Mouse (Mus musculus): ENCODE measurements around the gene Entpd8. TPM values are rescaled to one million over a fixed set of nuclear protein-coding genes. Genes with fewer than 3 reads are reported as not detected.

Entpd8 gene
- polyA plus RNA-seq (2015; fragmentation: Nextera tagmentation; extraction: Ambion mirVana) = 5.3 and 8.0 TPM in 2 replicates

DNA sequence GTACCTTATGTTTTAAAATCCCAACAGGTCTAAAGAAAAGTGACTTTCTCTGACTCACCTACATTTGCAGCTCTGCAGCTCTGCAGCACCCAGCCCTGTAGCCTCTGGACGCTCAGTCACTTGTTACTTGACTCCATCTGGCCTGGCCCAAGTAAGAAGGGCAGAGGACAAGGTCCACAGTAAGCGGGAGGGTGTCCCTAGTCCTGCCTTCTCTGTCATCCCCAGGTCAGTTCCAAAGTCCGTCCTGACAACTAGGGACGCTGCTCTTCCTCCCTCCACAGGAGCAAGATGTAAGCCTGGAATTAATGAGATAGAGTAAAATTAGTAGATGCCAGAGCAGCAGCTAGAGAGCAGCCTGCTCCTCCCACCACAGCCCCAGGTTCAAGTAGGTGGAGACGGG lies at the start of gene Entpd8:
Entpd8 (plus strand) TSS at position 229 of the 400 bp plus-strand sequence.
- Histone ChIP-seq H3K27ac (ENCODE audit: low read length) (no peak within 1 kb of the TSS; the same call in 1 of the 2 replicates), H3K4me1 (ENCODE audit: control insufficient read depth, low read depth, low read length) (no peaks in the 10 kb centered on the region), H3K9ac (ENCODE audit: low read depth, low read length) (no peak within 1 kb of the TSS), H3K4me3 (ENCODE audit: low read depth, low read length) (peak within 1 kb of the TSS; percentile 9), H3K36me3 (ENCODE audit: control insufficient read depth, insufficient read depth) (no peaks in the 10 kb centered on the region), H3K4me2 (ENCODE audit: low read depth, low read length) (peak within 1 kb of the TSS; percentile 26), H3K27me3 (ENCODE audit: control insufficient read depth, insufficient read depth, low read depth, low read length) (no peaks in the 10 kb centered on the region), H3K9me3 (replicated peaks; ENCODE audit: control insufficient read depth, low read length) (no peaks in the 10 kb centered on the region)
- 40% methylated on average over 5 of the region's 5 CpGs for WGBS (ENCODE audit: insufficient replicate concordance)
- ATAC-seq (ENCODE audit: low read depth) = peak; percentile 73

DNA sequence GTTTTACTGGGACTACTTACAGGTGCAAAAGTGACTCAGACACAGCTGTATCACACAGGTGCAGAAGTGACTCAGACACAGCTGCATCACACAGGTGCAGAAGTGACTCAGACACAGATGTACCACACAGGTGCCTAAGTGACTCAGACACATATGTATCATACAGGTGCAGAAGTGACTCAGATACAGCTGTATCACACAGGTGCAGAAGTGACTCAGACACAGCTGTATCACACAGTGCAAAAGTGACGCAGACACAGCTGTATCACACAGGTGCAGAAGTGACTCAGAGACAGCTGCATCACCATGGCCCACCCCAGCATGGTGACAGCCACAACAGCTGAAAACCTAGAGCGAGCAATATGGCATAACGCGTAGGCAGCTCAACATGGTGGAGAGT lies 45.1 kb upstream of the Entpd8 start:
- Histone ChIP-seq H3K4me3 (ENCODE audit: low read depth, low read length) (no peak overlapping the region), H3K36me3 (ENCODE audit: control insufficient read depth, insufficient read depth) (peaks cover 2% of the 10 kb centered on the region), H3K9ac (ENCODE audit: low read depth, low read length) (no peak overlapping the region), H3K9me3 (replicated peaks; ENCODE audit: control insufficient read depth, low read length) (no peaks in the 10 kb centered on the region), H3K4me2 (ENCODE audit: low read depth, low read length) (no peak overlapping the region), H3K27ac (ENCODE audit: low read length) (no peak overlapping the region), H3K4me1 (ENCODE audit: control insufficient read depth, low read depth, low read length) (no peaks in the 10 kb centered on the region), H3K27me3 (ENCODE audit: control insufficient read depth, insufficient read depth, low read depth, low read length) (no peaks in the 10 kb centered on the region)
- ATAC-seq (ENCODE audit: low read depth) = no peak
- WGBS (ENCODE audit: insufficient replicate concordance) = 85% methylated on average over 4 of the region's 4 CpGs

DNA sequence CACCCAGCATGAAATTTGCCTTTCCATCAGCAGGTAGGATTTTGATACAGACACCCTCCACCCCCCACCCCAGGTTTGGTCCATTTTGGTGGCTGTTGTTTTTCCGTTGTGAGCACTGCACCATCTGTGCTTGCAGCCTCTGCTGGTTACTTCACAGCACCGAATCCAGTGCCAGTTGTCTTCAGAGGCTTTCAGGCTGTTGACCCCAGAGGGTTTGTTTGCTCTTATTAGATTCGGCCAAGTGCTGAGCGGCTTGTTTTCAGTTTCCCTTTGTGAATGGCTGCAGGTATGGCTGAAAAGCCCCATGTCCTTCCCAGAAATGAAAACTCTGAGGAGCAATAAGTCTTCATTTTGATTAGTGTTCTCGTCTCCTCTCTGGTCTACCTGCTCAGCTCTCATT lies 40.0 kb upstream of the Entpd8 start:
- Histone ChIP-seq H3K4me3 (ENCODE audit: low read depth, low read length) (no peak overlapping the region), H3K27ac (ENCODE audit: low read length) (no peak overlapping the region), H3K4me1 (ENCODE audit: control insufficient read depth, low read depth, low read length) (no peaks in the 10 kb centered on the region), H3K36me3 (ENCODE audit: control insufficient read depth, insufficient read depth) (no peaks in the 10 kb centered on the region; the same call in none of the 2 replicates), H3K9me3 (replicated peaks; ENCODE audit: control insufficient read depth, low read length) (no peaks in the 10 kb centered on the region), H3K27me3 (ENCODE audit: control insufficient read depth, insufficient read depth, low read depth, low read length) (no peaks in the 10 kb centered on the region), H3K4me2 (ENCODE audit: low read depth, low read length) (no peak overlapping the region), H3K9ac (ENCODE audit: low read depth, low read length) (no peak overlapping the region)
- 78% methylated on average over 5 of the region's 5 CpGs for WGBS (ENCODE audit: insufficient replicate concordance)
- ATAC-seq (ENCODE audit: low read depth) = no peak

DNA sequence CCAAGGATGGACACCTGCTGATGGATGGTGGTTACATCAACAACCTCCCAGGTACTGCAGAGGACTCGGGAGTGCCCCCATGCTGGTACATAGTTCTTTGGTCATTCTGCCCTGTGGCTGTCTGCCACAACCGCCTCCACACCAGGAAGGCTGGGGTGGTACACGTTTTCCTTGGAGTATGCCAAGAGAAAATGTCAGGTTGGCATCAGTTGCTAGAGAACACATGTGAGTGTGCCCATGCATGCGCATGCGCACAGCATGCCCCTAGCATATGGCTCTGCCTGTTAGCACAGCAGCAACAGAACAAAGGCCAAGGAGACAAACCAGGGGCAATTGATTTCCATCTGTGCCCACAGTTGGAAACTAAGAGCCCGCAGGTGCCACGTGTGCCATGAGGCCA lies 29.2 kb upstream of the Entpd8 start:
- ATAC-seq (ENCODE audit: low read depth) = no peak
- Histone ChIP-seq H3K36me3 (ENCODE audit: control insufficient read depth, insufficient read depth) (peaks cover 3% of the 10 kb centered on the region; the same call in 1 of the 2 replicates), H3K27ac (ENCODE audit: low read length) (no peak overlapping the region), H3K4me3 (ENCODE audit: low read depth, low read length) (no peak overlapping the region), H3K4me2 (ENCODE audit: low read depth, low read length) (no peak overlapping the region), H3K4me1 (ENCODE audit: control insufficient read depth, low read depth, low read length) (peaks cover 12% of the 10 kb centered on the region), H3K9ac (ENCODE audit: low read depth, low read length) (no peak overlapping the region), H3K27me3 (ENCODE audit: control insufficient read depth, insufficient read depth, low read depth, low read length) (no peaks in the 10 kb centered on the region), H3K9me3 (replicated peaks; ENCODE audit: control insufficient read depth, low read length) (no peaks in the 10 kb centered on the region)
- 80% methylated on average over 7 of the region's 7 CpGs for WGBS (ENCODE audit: insufficient replicate concordance)

DNA sequence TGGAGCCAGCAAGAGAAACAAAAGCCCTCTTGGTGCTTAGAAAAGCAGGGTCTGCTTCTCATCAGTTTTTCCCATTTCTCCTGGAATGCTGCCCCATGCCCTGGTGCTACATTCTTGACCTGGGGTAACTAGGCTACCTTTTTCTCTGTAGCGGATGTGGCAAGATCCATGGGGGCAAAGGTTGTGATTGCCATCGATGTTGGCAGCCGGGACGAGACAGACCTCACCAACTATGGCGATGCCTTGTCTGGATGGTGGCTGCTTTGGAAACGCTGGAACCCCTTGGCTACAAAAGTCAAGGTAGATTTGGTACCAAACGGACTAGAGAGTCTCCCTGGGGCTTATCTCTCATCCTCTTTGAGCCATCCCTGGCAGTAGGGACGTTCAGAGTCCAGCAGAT lies 28.7 kb upstream of the Entpd8 start:
- H3K27ac ChIP-seq (ENCODE audit: low read length) = no peak overlapping the region
- peaks cover 3% of the 10 kb centered on the region; the same call in 1 of the 2 replicates for H3K36me3 ChIP-seq (ENCODE audit: control insufficient read depth, insufficient read depth)
- H3K9me3 ChIP-seq (replicated peaks; ENCODE audit: control insufficient read depth, low read length) = no peaks in the 10 kb centered on the region
- no peak for ATAC-seq (ENCODE audit: low read depth)
- peaks cover 12% of the 10 kb centered on the region for H3K4me1 ChIP-seq (ENCODE audit: control insufficient read depth, low read depth, low read length)
- no peaks in the 10 kb centered on the region for H3K27me3 ChIP-seq (ENCODE audit: control insufficient read depth, insufficient read depth, low read depth, low read length)
- H3K4me2 ChIP-seq (ENCODE audit: low read depth, low read length) = no peak overlapping the region
- 80% methylated on average over 8 of the region's 8 CpGs for WGBS (ENCODE audit: insufficient replicate concordance)
- no peak overlapping the region for H3K4me3 ChIP-seq (ENCODE audit: low read depth, low read length)
- H3K9ac ChIP-seq (ENCODE audit: low read depth, low read length) = no peak overlapping the region

- no peak for ATAC-seq (ENCODE audit: low read depth)
- no peak overlapping the region for H3K4me2 ChIP-seq (ENCODE audit: low read depth, low read length)
- no peak overlapping the region for H3K4me3 ChIP-seq (ENCODE audit: low read depth, low read length)
- H3K27me3 ChIP-seq (ENCODE audit: control insufficient read depth, insufficient read depth, low read depth, low read length) = no peaks in the 10 kb centered on the region
- peaks cover 3% of the 10 kb centered on the region; the same call in 1 of the 2 replicates for H3K36me3 ChIP-seq (ENCODE audit: control insufficient read depth, insufficient read depth)
- H3K9me3 ChIP-seq (replicated peaks; ENCODE audit: control insufficient read depth, low read length) = no peaks in the 10 kb centered on the region
- no peak overlapping the region for H3K27ac ChIP-seq (ENCODE audit: low read length)
- WGBS (ENCODE audit: insufficient replicate concordance) = 68% methylated on average over 6 of the region's 6 CpGs
- H3K4me1 ChIP-seq (ENCODE audit: control insufficient read depth, low read depth, low read length) = peaks cover 12% of the 10 kb centered on the region
- H3K9ac ChIP-seq (ENCODE audit: low read depth, low read length) = no peak overlapping the region
Observed at GRCm38 (mm10) chr2:25053101-25053500, 27.0 kb upstream of the Entpd8 start.

- peak within 1 kb of the TSS; percentile 73 for H3K4me3 ChIP-seq (ENCODE audit: low read depth, low read length)
- no peaks in the 10 kb centered on the region for H3K27me3 ChIP-seq (ENCODE audit: control insufficient read depth, insufficient read depth, low read depth, low read length)
- peaks cover 3% of the 10 kb centered on the region; the same call in 1 of the 2 replicates for H3K36me3 ChIP-seq (ENCODE audit: control insufficient read depth, insufficient read depth)
- no peaks in the 10 kb centered on the region for H3K9me3 ChIP-seq (replicated peaks; ENCODE audit: control insufficient read depth, low read length)
- 6% methylated on average over 43 of the region's 47 CpGs for WGBS (ENCODE audit: insufficient replicate concordance)
- ATAC-seq (ENCODE audit: low read depth) = peak; percentile 92
- peak within 1 kb of the TSS; percentile 74 for H3K9ac ChIP-seq (ENCODE audit: low read depth, low read length)
- H3K4me1 ChIP-seq (ENCODE audit: control insufficient read depth, low read depth, low read length) = peaks cover 12% of the 10 kb centered on the region
- no peak within 1 kb of the TSS for H3K27ac ChIP-seq (ENCODE audit: low read length)
- peak within 1 kb of the TSS; percentile 91 for H3K4me2 ChIP-seq (ENCODE audit: low read depth, low read length)
Observed at GRCm38 (mm10) chr2:25054221-25055067, 25.7 kb upstream of the Entpd8 start, which contains the start of gene Nsmf. Gene Nsmf, plus strand, starts transcription at chr2:25054355.

DNA sequence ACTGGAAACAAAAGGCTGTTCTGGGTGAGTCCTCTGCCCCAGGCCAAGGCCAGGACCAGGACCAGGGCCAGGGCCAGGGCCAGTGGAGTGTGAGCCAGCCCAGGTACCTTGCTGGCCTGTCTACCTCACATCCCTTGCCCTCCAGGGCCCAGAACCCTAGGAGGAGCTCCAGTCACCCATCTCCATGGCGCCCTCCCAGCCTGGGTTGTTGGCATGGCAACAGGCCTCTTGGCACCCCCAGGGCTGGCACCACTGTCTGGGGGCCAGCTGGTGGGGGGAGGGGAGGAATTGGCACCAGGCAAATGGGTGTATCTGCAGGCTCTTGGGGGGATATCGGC lies 25.1 kb upstream of the Entpd8 start:
- no peak overlapping the region for H3K27ac ChIP-seq (ENCODE audit: low read length)
- no peak for ATAC-seq (ENCODE audit: low read depth)
- 73% methylated on average over 2 of the region's 2 CpGs for WGBS (ENCODE audit: insufficient replicate concordance)
- no peaks in the 10 kb centered on the region for H3K9me3 ChIP-seq (replicated peaks; ENCODE audit: control insufficient read depth, low read length)
- peak overlapping the region; percentile 91 for H3K4me2 ChIP-seq (ENCODE audit: low read depth, low read length)
- peaks cover 3% of the 10 kb centered on the region; the same call in 1 of the 2 replicates for H3K36me3 ChIP-seq (ENCODE audit: control insufficient read depth, insufficient read depth)
- H3K9ac ChIP-seq (ENCODE audit: low read depth, low read length) = peak overlapping the region; percentile 74; the same call in 1 of the 2 replicates
- no peaks in the 10 kb centered on the region for H3K27me3 ChIP-seq (ENCODE audit: control insufficient read depth, insufficient read depth, low read depth, low read length)
- peaks cover 12% of the 10 kb centered on the region for H3K4me1 ChIP-seq (ENCODE audit: control insufficient read depth, low read depth, low read length)
- H3K4me3 ChIP-seq (ENCODE audit: low read depth, low read length) = peak overlapping the region; percentile 73

All from liver, embryonic 16.5 days (tissue).